Mouse (Mus musculus) ES-E14 (cell line): ENCODE data around the gene Snx33.

ENCODE experiments used
- CHD2 ChIP-seq: IDR thresholded peaks from 2 replicates; pipeline ENCODE4 v1.6.1; 2014; ENCODE audit warnings: mild to moderate bottlenecking, low read depth, low read length, inconsistent platforms
- MAFK ChIP-seq: IDR thresholded peaks from 2 replicates; pipeline ENCODE4 v1.6.1; 2014; ENCODE audit warnings: mild to moderate bottlenecking, low read depth, low read length, inconsistent platforms; ENCODE audit not compliant: insufficient read depth
- ZNF384 ChIP-seq: IDR thresholded peaks from 2 replicates; pipeline ENCODE4 v1.6.1; 2012; ENCODE audit warnings: low read depth, low read length, inconsistent platforms

DNA sequence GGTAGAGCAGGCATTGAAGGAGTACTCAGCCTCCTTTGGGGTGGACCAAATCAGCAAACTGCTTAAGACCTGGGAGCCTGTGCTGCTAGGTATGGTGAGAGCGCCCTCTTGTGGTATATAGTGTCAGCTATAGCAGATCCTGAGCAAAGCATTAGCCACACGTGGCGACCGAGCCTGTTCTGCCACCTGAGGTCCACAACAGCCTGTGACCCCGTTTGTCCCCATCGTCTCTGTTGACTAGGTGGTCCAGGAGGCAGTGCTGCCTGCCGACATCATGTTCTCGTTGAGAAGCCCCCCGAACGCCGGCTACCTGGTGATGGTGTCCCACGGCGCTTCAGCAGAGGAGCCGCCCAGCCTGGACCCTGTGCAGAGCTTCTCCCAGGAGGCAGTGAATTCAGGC lies 38.4 kb downstream of the Snx33 start:
- TF ChIP-seq ZNF384 (no peak), CHD2 (no peak), MAFK (no peak)
